Mouse (Mus musculus) inflammation-experienced regulatory T-cells, adult 16 weeks (primary cell): ENCODE data around the gene Mllt10. TPM values are rescaled to one million over a fixed set of nuclear protein-coding genes. Genes with fewer than 3 reads are reported as not detected.

Experiments used
- polyA plus RNA-seq: library from polyadenylated mRNA; unstranded; fragments of 100-300 nt; shearing (Covaris generic); gene quantifications from one replicate; pipeline ENCODE4 v1.2.1, GENCODE M21; 2017

Gene Mllt10
- 113 TPM for polyA plus RNA-seq

GRCm38 (mm10) chr2:18055016-18055928 lies at the start of gene Mllt10:
Gene Mllt10 (plus strand): TSS chr2:18055237.

DNA sequence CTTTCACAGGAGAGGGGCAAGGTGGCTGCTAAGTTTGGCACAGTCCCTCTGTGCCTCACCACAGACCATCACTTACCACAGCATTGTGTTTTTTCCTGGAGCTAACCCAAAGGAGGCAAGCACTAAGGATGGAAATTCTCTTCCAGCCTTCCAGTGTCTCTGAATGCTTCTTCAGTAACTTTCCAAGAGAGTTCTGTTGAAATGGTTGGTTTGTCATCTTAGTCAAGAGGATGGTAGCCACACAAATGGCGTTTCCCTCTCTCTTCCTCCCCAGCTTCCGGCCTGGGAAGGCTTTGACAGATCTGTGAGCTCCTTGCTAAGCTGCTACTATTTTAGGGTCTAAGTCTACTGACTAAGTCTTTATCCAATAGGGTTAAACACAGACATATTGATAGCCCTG lies 17.5 kb upstream of the Mllt10 start, which contains the start of gene A930004D18Rik:
Gene A930004D18Rik (minus strand): TSS at position 247 of the 400 bp plus-strand sequence.

DNA sequence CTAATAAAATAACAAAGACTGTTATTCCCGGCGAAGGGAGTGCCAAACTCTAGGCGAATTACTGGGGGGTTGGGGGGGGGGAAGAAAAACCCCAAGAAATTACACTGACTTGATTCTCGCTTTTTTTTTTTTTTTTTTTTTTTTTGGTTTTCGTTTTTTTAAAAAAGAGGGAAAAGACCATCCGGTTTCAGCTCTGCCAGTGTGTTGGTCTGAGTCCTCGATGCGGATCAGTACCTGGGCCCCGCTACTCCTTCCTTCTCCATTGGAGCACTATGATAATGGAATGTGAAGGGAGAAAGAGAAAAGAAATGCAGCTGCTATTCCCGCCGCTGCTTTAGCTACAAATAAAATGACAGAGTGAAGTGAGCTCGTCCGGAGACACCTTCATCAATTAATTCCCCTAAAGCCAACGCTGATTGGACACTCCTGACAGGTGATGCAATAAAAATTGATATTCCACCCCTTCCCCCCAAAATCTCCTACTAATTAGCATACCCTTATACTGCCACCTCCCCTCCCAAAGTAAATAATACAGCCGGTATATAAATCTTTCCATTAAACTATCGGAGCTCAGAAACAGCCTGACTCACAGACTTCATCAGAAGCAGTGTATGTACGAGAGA lies 6.5 kb upstream of the Mllt10 start, which contains the start of gene Skida1:
Gene Skida1 (minus strand): TSS at position 599 of the 623 bp plus-strand sequence.

Other genes starting within 250 kb of the Mllt10 start
- not detected for gene H2al2a, start 58.3 kb upstream of the Mllt10 start, polyA plus RNA-seq
- 3.9 TPM for gene A930004D18Rik, start 17.5 kb upstream of the Mllt10 start, polyA plus RNA-seq
- 0.34 TPM for gene Skida1, start 6.2 kb upstream of the Mllt10 start, polyA plus RNA-seq